Mouse (Mus musculus) heart, postnatal 36 days (tissue): ENCODE data around the gene Anapc2. TPM values are rescaled to one million over a fixed set of nuclear protein-coding genes. Genes with fewer than 3 reads are reported as not detected.
A peak's percentile ranks its signal among the peaks of the same experiment; 100 is the strongest.

Experiments used
- DNase-seq, 2 experiments: peaks; one replicate each; pipeline ENCODE4 v3.0.0; 2021 to 2022
- intact Hi-C: fragments of 180-260 bp; cut with DNase I; formaldehyde crosslinking; loops from one replicate; pipeline ENCODE4 v1.15.1; 2025
- total RNA-seq, 2 experiments: library from RNA; stranded (reverse); gene quantifications; 2 replicates each; pipeline ENCODE4 v1.2.3; 2021

The Anapc2 gene
- total RNA-seq, 2 experiments from 2014 or later: 38.6 to 39.1 TPM

- intact Hi-C loops: no loop called here
- peak; percentile 22 to 47 for DNase-seq
Observed at GRCm38 (mm10) chr2:25265897-25266656, 6.2 kb upstream of the Anapc2 start.

DNA sequence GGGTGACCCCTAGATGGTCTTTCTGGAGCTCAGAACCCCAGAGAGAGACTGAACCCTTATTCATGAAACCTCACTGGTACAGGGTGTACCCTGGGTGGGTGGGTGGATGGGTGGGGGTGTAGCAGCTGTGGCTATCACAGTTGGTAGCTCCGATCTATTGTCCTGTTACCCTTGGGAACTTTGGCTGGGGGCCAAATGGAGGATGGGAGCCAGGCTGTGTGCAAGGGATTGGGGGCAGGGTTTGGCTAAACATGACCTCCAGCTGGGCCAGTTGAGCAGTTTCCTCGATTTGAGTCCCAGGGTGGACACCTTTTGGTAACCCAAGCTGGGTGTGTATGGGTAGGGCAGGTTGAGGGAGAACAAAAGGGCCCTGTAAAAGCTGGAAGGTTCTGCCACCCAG, 5.6 kb upstream of the Anapc2 start:
- intact Hi-C loops: no loop called here
- peak; percentile 51 to 58 for DNase-seq

- intact Hi-C loops: no loop called here
- DNase-seq: no peak
Observed at GRCm38 (mm10) chr2:25267241-25267640, 5.0 kb upstream of the Anapc2 start.

GRCm38 (mm10) chr2:25267746-25268309, 4.5 kb upstream of the Anapc2 start:
- intact Hi-C loops: no loop called here
- DNase-seq: no peak

- intact Hi-C loops: loop anchor here (2.0 to 5.0 kb wide), 3 partner anchors 18 to 75 kb away; partner anchors contain the start of genes Man1b1, Tmem203 and Tor4a
- no peak for DNase-seq
Observed at GRCm38 (mm10) chr2:25272515-25272914, 237 bp downstream of the Anapc2 start.

DNA sequence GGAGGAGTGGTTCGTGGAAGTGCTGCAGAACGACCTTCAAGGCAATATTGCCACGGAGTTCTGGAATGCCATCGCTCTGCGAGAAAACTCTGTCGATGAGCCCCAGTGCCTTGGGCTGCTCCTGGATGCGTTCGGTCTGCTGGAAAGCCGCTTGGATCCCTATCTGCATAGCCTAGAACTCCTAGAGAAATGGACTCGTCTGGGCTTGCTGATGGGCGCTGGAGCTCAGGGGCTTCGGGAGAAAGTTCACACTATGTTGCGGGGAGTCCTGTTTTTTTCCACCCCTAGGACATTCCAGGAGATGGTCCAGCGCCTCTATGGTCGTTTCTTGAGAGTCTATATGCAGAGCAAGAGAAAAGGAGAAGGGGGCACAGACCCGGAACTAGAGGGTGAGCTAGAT, 732 bp downstream of the Anapc2 start:
- DNase-seq: no peak
- intact Hi-C loops: loop anchor here (2.0 to 5.0 kb wide), 3 partner anchors 18 to 76 kb away; partner anchors contain the start of genes Man1b1, Tmem203 and Tor4a

DNA sequence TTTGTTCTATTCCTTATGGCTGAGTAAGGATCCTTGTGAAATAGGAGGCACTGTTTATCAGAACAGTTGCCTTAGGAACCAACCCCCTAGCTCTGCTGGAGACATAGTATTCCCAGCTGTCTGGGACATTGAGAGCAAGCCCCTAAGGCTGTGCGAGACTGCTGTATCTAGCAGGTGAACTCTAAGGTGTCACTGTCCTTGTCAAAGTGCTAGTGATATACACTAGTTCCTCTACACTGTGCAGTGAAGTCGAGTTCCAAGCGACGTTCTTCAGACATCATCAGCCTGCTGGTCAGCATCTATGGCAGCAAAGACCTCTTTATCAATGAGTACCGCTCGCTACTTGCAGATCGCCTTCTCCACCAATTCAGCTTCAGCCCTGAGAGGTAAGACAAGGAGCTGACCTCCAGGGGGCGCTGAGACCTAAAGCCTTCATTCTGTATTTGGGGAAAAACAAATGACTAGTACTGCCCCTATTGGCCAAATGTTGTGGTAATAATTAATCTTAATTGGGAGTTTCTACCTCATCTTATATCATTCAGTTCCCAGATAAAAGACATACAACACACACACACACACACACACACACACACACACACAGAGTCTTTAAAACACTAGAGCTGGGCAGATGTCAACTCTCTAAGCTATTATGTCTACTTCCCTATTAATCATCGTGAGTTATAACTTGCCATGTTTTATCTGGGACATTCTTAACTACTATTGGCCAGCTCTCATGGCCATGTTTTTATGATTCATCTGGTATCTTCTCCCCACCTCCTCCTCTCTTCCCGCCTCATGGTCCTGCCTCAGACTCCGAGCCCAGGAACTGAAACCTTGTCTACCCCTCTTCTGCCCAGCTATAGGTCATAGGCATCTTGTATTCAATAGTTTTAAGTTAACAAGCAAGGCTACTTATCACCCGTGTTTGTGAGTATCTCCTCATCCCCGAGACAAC, 6.9 kb downstream of the Anapc2 start:
- intact Hi-C loops: loop anchor here (5.0 kb wide), 1 partner anchor 128 kb away; no protein-coding TSS in a partner anchor
- DNase-seq: peak; percentile 75 to 82

DNA sequence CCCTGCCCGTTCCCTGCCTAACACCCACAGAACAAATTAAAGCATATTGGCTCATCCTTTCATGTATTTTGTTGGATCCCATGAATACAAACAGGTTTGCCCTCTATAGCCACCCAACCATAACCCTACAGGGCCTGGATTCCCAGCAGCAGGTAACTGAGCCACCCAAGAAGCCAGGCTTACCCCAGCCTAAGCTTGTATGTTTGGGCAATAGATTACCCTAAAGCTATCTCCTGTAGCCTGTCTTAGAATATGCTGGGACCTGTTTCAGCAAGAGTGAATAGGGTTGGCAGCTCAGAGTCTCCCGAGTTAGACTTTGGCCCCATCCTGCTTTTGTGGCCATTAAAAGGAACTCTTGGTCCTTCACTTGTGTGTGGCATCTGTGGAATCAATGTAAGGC, 13.3 kb downstream of the Anapc2 start:
- intact Hi-C loops: no loop called here
- DNase-seq: no peak

GRCm38 (mm10) chr2:25286314-25286713, 14.0 kb downstream of the Anapc2 start:
- intact Hi-C loops: no loop called here

GRCm38 (mm10) chr2:25286837-25287636, 14.8 kb downstream of the Anapc2 start:
- intact Hi-C loops: no loop called here

More at GRCm38 (mm10) chr2:25286314-25286713, 14.0 kb downstream of the Anapc2 start:
- DNase-seq: no peak

DNA sequence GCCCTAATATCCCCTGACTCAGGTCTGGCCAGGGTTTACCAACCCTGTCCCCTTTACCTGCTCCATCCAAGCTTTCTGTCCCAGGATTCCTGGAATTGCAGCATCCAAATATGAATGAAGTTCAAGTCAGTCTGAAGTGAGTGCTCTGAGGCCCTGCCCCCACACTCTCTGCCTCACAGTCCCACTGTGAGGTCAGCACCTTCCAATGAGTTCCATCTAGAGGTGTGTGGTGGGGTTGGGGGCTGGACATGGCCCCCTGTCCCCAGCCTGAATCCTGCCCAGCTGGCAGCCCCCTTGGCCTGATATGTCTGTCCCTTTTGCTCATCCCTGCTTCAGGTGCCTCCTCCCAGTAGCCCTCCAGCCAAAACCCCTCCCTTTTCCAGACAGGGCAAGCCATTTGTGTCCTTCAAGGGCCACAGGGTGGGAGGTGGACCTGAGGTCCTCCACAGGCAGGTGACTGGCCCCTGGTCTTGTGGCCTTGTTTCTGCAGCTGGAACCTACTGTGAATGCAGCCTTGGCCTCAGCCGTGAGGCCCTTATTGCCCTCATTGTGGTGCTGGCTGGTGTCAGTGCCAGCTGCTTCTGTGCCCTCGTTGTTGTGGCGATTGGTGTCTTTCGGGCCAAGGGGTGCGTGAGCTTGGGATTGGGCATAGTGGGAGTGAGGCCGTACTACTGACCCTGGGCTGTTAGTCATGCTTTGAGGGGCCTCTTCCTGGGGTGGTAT, 15.8 kb downstream of the Anapc2 start, which contains the start of gene Tmem210:
Tmem210 (plus strand) TSS at position 219 of the 723 bp plus-strand sequence.
- DNase-seq: no peak
- intact Hi-C loops: no loop called here

More at GRCm38 (mm10) chr2:25286837-25287636, 14.8 kb downstream of the Anapc2 start:
- no peak for DNase-seq

GRCm38 (mm10) chr2:25288734-25289345, 16.6 kb downstream of the Anapc2 start:
- intact Hi-C loops: no loop called here
- no peak for DNase-seq

- intact Hi-C loops: loop anchor here (5.0 kb wide), 2 partner anchors 62 to 162 kb away; no protein-coding TSS in a partner anchor
- no peak for DNase-seq
Observed at GRCm38 (mm10) chr2:25289651-25290050, 17.4 kb downstream of the Anapc2 start, which contains the start of gene Lrrc26. TSS of gene Lrrc26 (plus strand) at chr2:25289915.

DNA sequence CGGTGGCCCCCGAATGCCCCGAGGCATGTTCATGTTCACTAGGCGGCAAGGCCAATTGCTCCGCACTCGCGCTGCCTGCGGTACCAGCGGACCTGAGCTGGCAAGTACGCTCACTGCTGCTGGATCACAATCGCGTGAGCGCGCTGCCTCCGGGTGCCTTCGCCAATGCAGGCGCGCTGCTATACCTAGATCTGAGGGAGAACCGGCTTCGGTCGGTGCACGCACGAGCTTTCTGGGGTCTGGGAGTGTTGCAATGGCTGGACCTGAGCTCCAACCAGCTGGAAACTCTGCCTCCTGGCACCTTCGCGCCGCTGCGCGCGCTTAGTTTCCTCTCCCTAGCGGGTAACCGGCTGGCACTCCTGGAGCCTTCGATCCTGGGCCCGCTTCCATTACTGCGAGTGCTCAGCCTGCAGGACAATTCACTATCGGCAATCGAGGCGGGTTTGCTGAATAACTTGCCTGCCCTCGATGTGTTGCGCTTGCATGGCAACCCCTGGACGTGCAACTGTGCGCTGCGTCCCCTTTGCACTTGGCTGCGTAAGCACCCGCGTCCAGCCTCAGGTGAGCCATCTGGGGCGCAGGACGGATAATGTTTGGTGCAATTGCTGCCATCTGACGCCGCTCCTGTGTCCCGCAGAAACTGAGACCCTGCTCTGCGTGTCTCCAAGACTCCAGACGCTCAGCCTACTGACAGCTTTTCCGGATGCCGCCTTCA, 18.0 kb downstream of the Anapc2 start:
- DNase-seq: peak in 1 of 2 experiments; percentile 25
- intact Hi-C loops: loop anchor here (5.0 kb wide), 2 partner anchors 63 to 163 kb away; no protein-coding TSS in a partner anchor

- DNase-seq: no peak
- intact Hi-C loops: loop anchor here (5.0 kb wide), 2 partner anchors 63 to 163 kb away; no protein-coding TSS in a partner anchor
Observed at GRCm38 (mm10) chr2:25290816-25291130, 18.5 kb downstream of the Anapc2 start.

DNA sequence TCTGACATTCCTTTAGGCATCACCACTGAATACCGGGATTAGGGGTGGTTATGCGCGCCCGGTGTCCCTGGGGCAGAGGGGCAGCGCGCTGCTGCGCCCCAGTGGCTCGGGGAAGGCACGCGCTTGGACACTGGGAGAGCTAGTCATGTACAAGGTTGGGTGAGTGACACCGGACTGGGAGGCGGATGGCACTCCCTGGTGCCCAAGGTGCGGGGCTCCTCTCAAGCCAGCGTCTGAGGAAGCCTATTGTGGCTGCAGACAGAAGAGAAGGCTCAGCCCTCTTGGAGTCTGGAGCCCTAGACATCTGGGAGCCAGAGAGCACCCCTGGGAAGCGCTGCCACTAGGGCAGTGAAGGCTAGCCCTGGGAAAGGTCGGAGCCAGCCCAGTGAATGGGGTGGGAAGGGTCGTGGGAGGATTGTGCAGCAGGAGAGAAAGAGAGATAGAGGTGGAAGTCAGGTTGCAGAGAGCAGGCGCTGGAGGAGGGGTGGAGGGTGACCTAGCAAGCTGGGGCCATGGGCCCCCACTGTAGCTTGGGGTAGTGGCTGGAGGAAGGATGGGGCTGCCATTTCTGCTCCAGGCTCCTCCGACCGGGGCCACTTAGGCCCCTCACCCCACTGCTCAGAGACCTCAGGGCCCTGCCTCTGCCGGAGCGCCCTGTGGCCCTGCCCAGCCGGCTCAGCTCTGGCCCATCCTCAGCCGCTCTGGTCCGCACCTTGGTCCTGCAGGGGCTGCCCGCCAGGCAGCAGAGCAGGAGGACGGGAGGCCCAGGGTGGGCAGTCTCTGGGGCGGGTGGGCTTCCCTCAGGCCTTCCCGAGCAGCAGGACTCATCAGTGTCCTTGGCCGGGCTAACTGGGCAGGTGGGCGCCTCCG, 19.1 kb downstream of the Anapc2 start:
- DNase-seq: peak in 1 of 2 experiments; percentile 35
- intact Hi-C loops: loop anchor here (2.0 to 5.0 kb wide), 3 partner anchors 33 to 164 kb away; no protein-coding TSS in a partner anchor
